Mouse (Mus musculus): ENCODE measurements around the gene Rras. TPM values are rescaled to one million over a fixed set of nuclear protein-coding genes. Genes with fewer than 3 reads are reported as not detected.

The Rras gene
- polyA plus RNA-seq, 1 experiment from 2014 or later = 53.0 TPM

- ATAC-seq (replicated peaks; ENCODE audit: low FRiP score, low read depth) (no peak; the same call in 1 of the 2 replicates), DNase-seq (ENCODE audit: low spot score) (no peak)
- peak overlapping the region; percentile 87 for H3K4me2 ChIP-seq (ENCODE audit: low read length)
- H3K4me1 ChIP-seq (replicated peaks; ENCODE audit: insufficient read depth, low read length) = peaks cover 15% of the 10 kb centered on the region
- H3K27ac ChIP-seq = peak overlapping the region; percentile 90
- H3K9me3 ChIP-seq (replicated peaks; ENCODE audit: low read length) = no peaks in the 10 kb centered on the region
- H3K4me3 ChIP-seq (replicated peaks; ENCODE audit: low read depth, low read length) = peak overlapping the region; percentile 68
- WGBS = 2% methylated on average over 15 of the region's 15 CpGs
- H3K9ac ChIP-seq (ENCODE audit: low read depth, low read length) = peak overlapping the region; percentile 77
- H3K27me3 ChIP-seq (ENCODE audit: insufficient read depth, low read length) = no peaks in the 10 kb centered on the region
- peaks cover 32% of the 10 kb centered on the region for H3K36me3 ChIP-seq (ENCODE audit: insufficient read depth, low read length)
- TF ChIP-seq CTCF (IDR thresholded peaks at IDR 0.05; ENCODE audit: low read depth) = no peak
Observed at GRCm38 (mm10) chr7:44997940-44998428, 19.8 kb upstream of the Rras start.

DNA sequence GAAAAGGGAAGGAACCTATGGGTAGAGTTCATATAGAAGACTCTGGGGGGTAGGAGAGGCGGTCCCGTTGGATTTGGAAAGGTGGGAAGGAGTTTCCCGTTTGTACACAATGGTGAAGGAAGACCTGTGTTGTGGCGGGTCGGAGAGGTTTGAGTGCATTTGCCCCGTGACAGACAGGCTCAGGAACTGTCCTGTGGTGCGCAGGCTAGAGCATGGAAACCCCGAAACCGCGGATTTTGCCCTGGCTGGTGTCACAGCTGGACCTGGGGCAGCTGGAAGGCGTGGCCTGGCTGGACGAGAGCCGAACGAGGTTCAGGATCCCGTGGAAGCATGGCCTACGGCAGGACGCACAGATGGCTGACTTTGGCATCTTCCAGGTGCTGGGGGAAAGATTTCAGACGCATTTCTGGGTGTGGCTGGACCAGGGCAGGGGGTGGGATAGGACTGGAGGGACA lies 19.2 kb upstream of the Rras start, which contains the start of gene Bcl2l12:
TSS of gene Bcl2l12 (minus strand) at position 212 of the 455 bp plus-strand sequence.
- Histone ChIP-seq H3K27me3 (ENCODE audit: insufficient read depth, low read length) (no peaks in the 10 kb centered on the region), H3K36me3 (ENCODE audit: insufficient read depth, low read length) (peaks cover 37% of the 10 kb centered on the region), H3K9me3 (replicated peaks; ENCODE audit: low read length) (no peaks in the 10 kb centered on the region), H3K9ac (ENCODE audit: low read depth, low read length) (peak within 1 kb of the TSS; percentile 77), H3K27ac (peak within 1 kb of the TSS; percentile 90), H3K4me2 (ENCODE audit: low read length) (peak within 1 kb of the TSS; percentile 87), H3K4me3 (replicated peaks; ENCODE audit: low read depth, low read length) (peak within 1 kb of the TSS; percentile 68), H3K4me1 (replicated peaks; ENCODE audit: insufficient read depth, low read length) (peaks cover 15% of the 10 kb centered on the region)
- no peak for TF ChIP-seq CTCF (IDR thresholded peaks at IDR 0.05; ENCODE audit: low read depth)
- ATAC-seq (replicated peaks; ENCODE audit: low FRiP score, low read depth) = 0 out of 2 replicates have a peak, but pooled peaks have one; percentile 15
- WGBS = under 1% methylated on average over 18 of the region's 18 CpGs
- peak; percentile 53 for DNase-seq (ENCODE audit: low spot score)

DNA sequence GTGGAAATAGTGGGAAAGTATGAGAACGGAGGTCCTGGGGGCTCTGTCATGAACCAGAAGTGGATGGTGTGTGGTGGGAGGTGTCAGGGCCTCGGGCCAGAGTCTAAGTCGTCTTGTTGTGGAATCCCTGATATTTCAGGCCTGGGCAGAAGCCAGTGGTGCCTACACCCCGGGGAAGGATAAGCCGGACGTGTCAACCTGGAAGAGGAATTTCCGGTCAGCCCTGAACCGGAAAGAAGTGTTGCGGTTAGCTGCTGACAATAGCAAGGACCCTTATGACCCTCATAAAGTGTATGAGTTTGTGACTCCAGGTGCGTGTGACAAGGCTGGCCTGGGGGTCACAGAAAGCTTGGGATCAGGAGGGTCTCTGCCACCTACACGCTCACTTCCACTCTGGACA lies 18.0 kb upstream of the Rras start:
- DNase-seq (ENCODE audit: low spot score) (peak; percentile 39), ATAC-seq (replicated peaks; ENCODE audit: low FRiP score, low read depth) (no peak)
- Histone ChIP-seq H3K4me3 (replicated peaks; ENCODE audit: low read depth, low read length) (no peak overlapping the region), H3K27me3 (ENCODE audit: insufficient read depth, low read length) (no peaks in the 10 kb centered on the region), H3K4me1 (replicated peaks; ENCODE audit: insufficient read depth, low read length) (peaks cover 18% of the 10 kb centered on the region), H3K36me3 (ENCODE audit: insufficient read depth, low read length) (peaks cover 48% of the 10 kb centered on the region), H3K4me2 (ENCODE audit: low read length) (peak overlapping the region; percentile 87; the same call in 1 of the 2 replicates), H3K9ac (ENCODE audit: low read depth, low read length) (peak overlapping the region; percentile 46; the same call in 1 of the 2 replicates), H3K9me3 (replicated peaks; ENCODE audit: low read length) (no peaks in the 10 kb centered on the region), H3K27ac (peak overlapping the region; percentile 11)
- WGBS = 37% methylated on average over 11 of the region's 11 CpGs
- no peak for TF ChIP-seq CTCF (IDR thresholded peaks at IDR 0.05; ENCODE audit: low read depth)

DNA sequence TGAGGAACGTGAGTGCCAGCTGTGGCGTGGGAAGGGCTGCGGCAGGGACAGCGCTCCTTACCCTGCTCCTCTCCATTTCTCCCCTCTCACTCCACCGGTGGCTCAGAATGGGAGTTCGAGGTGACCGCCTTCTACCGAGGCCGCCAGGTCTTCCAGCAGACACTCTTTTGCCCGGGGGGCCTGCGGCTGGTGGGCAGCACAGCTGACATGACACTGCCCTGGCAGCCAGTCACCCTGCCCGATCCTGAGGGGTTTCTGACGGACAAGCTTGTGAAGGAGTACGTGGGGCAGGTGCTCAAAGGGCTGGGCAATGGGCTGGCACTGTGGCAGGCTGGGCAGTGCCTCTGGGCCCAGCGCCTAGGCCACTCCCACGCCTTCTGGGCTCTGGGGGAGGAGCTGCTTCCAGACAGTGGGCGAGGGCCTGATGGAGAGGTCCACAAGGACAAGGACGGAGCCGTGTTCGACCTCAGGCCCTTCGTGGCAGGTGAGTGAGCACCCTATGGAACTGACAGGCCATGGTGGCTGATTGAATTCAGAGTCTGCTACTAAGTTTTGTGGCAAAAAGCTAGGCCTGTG lies 17.1 kb upstream of the Rras start:
- DNase-seq (ENCODE audit: low spot score) (no peak), ATAC-seq (replicated peaks; ENCODE audit: low FRiP score, low read depth) (no peak)
- Histone ChIP-seq H3K4me3 (replicated peaks; ENCODE audit: low read depth, low read length) (no peak overlapping the region), H3K27ac (0 out of 2 replicates have a peak overlapping the region, but pooled peaks have one; percentile 25), H3K9ac (ENCODE audit: low read depth, low read length) (no peak overlapping the region), H3K4me1 (replicated peaks; ENCODE audit: insufficient read depth, low read length) (peaks cover 18% of the 10 kb centered on the region), H3K36me3 (ENCODE audit: insufficient read depth, low read length) (peaks cover 50% of the 10 kb centered on the region), H3K9me3 (replicated peaks; ENCODE audit: low read length) (no peaks in the 10 kb centered on the region), H3K4me2 (ENCODE audit: low read length) (0 out of 2 replicates have a peak overlapping the region, but pooled peaks have one; percentile 1), H3K27me3 (ENCODE audit: insufficient read depth, low read length) (no peaks in the 10 kb centered on the region)
- no peak for TF ChIP-seq CTCF (IDR thresholded peaks at IDR 0.05; ENCODE audit: low read depth)
- WGBS = 69% methylated on average over 21 of the region's 21 CpGs

GRCm38 (mm10) chr7:45002440-45002839 lies 15.3 kb upstream of the Rras start:
- Histone ChIP-seq H3K36me3 (ENCODE audit: insufficient read depth, low read length) (peaks cover 67% of the 10 kb centered on the region), H3K4me1 (replicated peaks; ENCODE audit: insufficient read depth, low read length) (peaks cover 12% of the 10 kb centered on the region), H3K27me3 (ENCODE audit: insufficient read depth, low read length) (no peaks in the 10 kb centered on the region), H3K9me3 (replicated peaks; ENCODE audit: low read length) (no peaks in the 10 kb centered on the region), H3K9ac (ENCODE audit: low read depth, low read length) (no peak overlapping the region), H3K4me3 (replicated peaks; ENCODE audit: low read depth, low read length) (no peak overlapping the region), H3K4me2 (ENCODE audit: low read length) (no peak overlapping the region), H3K27ac (no peak overlapping the region)
- no peak for ATAC-seq (replicated peaks; ENCODE audit: low FRiP score, low read depth)
- no peak for DNase-seq (ENCODE audit: low spot score)
- TF ChIP-seq CTCF (IDR thresholded peaks at IDR 0.05; ENCODE audit: low read depth) = no peak
- 85% methylated on average over 7 of the region's 7 CpGs for WGBS

DNA sequence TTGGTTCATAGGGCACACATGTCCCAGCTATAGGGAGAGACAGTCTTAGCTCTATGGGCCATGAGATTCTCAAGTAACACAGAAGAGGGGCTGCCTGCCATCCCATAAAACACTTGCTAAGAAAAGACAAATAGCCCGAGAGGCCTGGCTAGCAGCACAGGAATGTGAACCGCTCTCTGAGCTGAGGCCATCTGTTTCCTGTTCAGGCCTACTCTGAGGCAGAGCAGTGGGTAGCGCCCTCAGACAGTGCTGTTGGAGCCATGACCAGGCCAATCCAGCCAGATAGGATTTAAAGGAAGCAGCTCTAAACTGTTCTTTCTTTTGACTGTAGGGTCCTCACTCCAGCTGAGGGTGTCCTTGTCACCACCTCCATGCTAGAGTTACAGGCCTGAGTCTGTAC lies 13.2 kb upstream of the Rras start:
- no peak for ATAC-seq (replicated peaks; ENCODE audit: low FRiP score, low read depth)
- DNase-seq (ENCODE audit: low spot score) = peak; percentile 55
- H3K36me3 ChIP-seq (ENCODE audit: insufficient read depth, low read length) = peaks cover 88% of the 10 kb centered on the region
- no peak overlapping the region for H3K9ac ChIP-seq (ENCODE audit: low read depth, low read length)
- no peaks in the 10 kb centered on the region for H3K27me3 ChIP-seq (ENCODE audit: insufficient read depth, low read length)
- no peaks in the 10 kb centered on the region for H3K9me3 ChIP-seq (replicated peaks; ENCODE audit: low read length)
- H3K27ac ChIP-seq = no peak overlapping the region
- H3K4me1 ChIP-seq (replicated peaks; ENCODE audit: insufficient read depth, low read length) = peaks cover 8% of the 10 kb centered on the region; the same call in 1 of the 2 replicates
- 47% methylated on average over 3 of the region's 3 CpGs for WGBS
- no peak for TF ChIP-seq CTCF (IDR thresholded peaks at IDR 0.05; ENCODE audit: low read depth)
- no peak overlapping the region for H3K4me2 ChIP-seq (ENCODE audit: low read length)
- no peak overlapping the region for H3K4me3 ChIP-seq (replicated peaks; ENCODE audit: low read depth, low read length)

All from kidney, postnatal 0 days (tissue).